Mouse (Mus musculus): Measurements from ENCODE around the gene Olfr71. TPM values are rescaled to one million over a fixed set of nuclear protein-coding genes. Genes with fewer than 3 reads are reported as not detected.

Olfr71 gene
- total RNA-seq, 2 experiments from 2014 or later, result not detected

DNA sequence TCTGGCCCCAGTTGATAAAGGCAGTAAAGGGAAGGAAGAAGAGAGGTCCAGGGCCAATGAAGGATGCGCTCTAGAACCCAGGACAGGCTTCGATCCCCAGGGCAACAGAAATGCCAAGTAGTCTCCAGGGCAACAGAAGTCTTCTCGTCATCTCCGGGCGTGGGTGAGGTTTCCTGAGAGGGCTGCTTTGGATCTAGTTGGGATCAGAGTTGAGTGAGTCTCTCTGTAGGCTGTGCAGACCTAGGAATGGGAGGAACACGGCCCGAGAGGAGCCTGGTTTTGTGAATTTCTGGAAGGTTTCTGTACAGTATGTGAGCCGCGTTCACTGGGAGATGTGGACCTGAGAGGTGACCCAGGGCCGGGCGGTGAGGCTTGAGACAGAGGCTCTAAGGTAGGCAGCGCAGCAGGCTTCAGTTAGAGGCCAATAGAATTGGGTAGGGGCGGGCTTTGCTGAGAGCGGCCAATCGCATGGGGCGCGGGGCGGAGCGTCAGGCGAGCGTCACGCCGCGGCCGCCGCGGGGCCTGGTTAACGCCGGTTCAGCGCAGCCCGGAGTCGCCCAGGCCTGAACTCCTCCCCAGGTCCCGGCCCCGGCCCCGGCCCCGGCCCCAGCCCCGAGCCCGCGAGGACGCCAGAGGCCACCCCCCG, 41.1 kb downstream of the Olfr71 start, which contains the start of the genes Tmem8b and Fam221b:
Tmem8b (plus strand) TSS at position 190 of the 646 bp plus-strand sequence.
Fam221b (minus strand) TSS at position 364 of the 646 bp plus-strand sequence.
- peak; percentile 91 for DNase-seq
- intact Hi-C loops (cut with DNase I), result no loop called here

DNA sequence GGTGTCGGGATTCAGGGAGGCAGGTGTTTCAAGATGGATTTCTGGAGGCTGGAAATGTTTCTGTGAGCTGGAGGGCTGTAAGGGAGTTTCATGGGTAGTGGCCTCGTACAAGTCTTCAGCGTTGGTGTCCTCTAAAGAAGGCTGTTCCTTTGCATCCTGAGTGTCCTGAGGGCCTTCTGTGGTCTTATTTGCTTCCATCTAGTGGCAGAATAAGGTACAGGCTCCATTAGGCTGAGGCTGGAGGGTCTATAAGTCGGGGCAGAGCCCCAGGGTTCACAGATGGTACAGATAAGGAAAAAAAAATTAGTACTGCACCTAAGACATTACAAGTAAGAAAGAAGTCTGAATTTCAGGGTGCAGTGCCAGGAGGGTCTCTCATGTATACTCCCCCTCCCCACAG, 43.6 kb downstream of the Olfr71 start:
- intact Hi-C loops (cut with DNase I), result no loop called here
- DNase-seq, result no peak

DNA sequence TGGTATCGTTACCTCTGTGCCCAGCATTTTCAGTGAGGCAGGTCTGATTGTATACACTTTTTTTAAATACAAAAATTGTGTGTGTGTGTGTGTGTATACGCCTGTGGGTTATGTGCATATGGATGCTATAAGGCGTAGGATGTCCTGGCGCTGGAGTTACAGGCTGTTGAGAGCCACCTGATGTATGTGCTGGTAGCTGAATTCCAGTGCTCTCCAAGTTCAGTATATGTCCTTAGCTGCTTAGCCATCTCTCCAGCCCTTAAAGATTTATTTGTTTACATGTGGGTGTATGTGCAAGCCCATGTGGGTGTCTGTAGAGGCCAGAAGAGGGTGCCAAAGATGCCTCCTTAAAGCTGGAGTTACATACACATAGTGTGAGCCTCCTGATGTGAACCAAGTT, 52.9 kb downstream of the Olfr71 start:
- no peak for DNase-seq
- intact Hi-C loops (cut with DNase I), result no loop called here

DNA sequence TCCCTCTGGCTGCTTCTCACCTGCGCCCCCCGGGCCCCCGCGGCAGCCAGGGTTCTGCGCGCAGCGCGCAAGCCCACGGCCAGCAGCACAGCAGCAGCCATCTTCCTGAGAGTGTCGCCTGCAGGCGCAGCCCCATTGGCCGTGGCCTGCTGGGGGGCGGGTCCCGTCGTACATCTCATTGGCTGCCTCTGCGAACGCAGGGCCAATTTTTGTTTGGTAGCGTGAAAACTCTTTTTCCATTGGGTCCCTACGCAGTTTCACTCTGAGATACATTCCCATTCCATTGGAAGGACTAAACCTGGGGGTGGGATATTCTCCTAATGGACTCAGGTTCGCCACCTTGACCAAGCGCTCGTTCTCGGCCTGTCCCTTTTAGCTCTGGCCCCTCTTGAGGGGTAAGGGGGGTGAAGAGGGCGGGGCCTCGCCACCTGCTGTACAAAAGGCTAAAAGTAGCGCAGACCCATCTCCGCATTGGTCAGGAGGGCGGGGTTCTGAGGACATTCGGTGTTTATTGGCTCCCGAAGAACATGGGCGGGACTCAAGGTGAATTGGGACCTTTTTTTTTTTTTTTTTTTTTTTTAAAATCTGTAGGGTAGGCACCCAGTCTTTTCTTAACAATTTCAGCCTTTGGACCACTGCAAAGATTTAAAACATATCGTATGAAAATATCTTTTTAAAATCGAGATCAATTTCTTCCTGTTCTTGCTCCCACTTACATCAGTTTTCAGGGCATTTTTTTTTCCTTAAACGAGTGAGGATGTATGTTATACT, 53.5 kb downstream of the Olfr71 start, which contains the start of gene Hint2:
Hint2 (minus strand) TSS at position 128 of the 771 bp plus-strand sequence.
- intact Hi-C loops (cut with DNase I), result no loop called here
- DNase-seq, result peak; percentile 96

DNA sequence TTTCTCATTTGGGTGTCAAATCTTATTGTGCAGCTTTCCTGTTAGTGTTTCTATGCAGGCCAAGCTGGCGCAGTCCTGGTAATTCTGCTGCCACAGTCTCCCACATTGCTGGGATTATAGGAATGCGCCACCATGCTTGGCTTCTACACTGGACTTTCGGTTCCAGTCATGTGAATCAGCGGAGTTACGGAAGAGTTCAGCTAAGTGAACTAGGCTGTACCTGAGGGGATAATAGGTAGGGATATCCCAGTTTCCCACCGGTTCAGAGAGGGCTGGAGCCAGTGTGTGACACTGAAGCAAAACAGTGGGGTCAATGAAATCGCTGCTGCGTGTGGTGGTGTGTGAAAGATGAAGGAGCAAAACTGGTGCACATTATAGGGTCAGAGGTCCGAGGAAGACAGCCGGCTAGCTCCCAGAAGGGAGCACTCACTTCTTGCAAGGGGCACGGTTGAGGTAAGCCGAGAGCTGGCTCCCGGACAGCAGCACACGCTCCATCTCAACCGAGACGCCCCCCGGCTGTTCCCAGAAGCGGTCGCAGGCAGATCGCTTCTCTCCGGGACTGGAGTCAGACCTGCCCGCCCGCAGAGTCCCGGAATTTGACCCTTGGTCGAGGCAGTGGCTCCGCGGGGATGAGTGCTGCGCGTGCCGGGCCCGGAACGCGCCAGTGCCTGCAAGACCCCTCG, 54.3 kb downstream of the Olfr71 start:
- no peak for DNase-seq
- intact Hi-C loops (cut with DNase I), result no loop called here

Other genes with a start within 250 kb of the Olfr71 start
- not detected for gene Sit1, start 226.5 kb downstream of the Olfr71 start, total RNA-seq (2021)
- 10 to 100 TPM; 29.9 to 34.3 TPM for gene Ccdc107, start 217.4 kb downstream of the Olfr71 start, total RNA-seq (2021)
- 1 to 10 TPM; 3.6 to 3.8 TPM for gene Arhgef39, start 210.6 kb downstream of the Olfr71 start, total RNA-seq (2021)
- gene Car9, start 203.3 kb downstream of the Olfr71 start, total RNA-seq (2021), result under 1 TPM; 0.83 to 0.84 TPM
- 1 to 10 TPM; 4.7 to 5.2 TPM for gene Tpm2, start 186.5 kb downstream of the Olfr71 start, total RNA-seq (2021)
- 10 to 100 TPM; 63.2 to 67.5 TPM for gene Creb3, start 147.9 kb downstream of the Olfr71 start, total RNA-seq (2021)
- 10 to 100 TPM; 49.1 to 59.1 TPM for gene Tln1, start 147.6 kb downstream of the Olfr71 start, total RNA-seq (2021)
- 10 to 100 TPM; 47.1 to 54.1 TPM for gene Rgp1, start 131.5 kb downstream of the Olfr71 start, total RNA-seq (2021)
- 10 to 100 TPM; 63.9 to 71.7 TPM for gene Gba2, start 131.4 kb downstream of the Olfr71 start, total RNA-seq (2021)
- not detected for gene Msmp, start 125.8 kb downstream of the Olfr71 start, total RNA-seq (2021)
- 10 to 100 TPM; 56.5 to 65.2 TPM for gene Npr2, start 78.3 kb downstream of the Olfr71 start, total RNA-seq (2021)
- 1 to 10 TPM; 2.0 to 2.4 TPM for gene Spag8, start 56.7 kb downstream of the Olfr71 start, total RNA-seq (2021)
- 10 to 100 TPM; 21.1 to 23.9 TPM for gene Hint2, start 53.8 kb downstream of the Olfr71 start, total RNA-seq (2021)
- gene Tmem8b, start 41.3 kb downstream of the Olfr71 start, total RNA-seq (2021), result 10 to 100 TPM; 50.1 to 52.5 TPM
- gene Fam221b, start 41.1 kb downstream of the Olfr71 start, total RNA-seq (2021), result under 1 TPM; 0.88 to 0.93 TPM
- not detected for gene Olfr70, start 9.4 kb downstream of the Olfr71 start, total RNA-seq (2021)
- under 1 TPM; 0.64 to 0.70 TPM for gene Hrct1, start 16.9 kb upstream of the Olfr71 start, total RNA-seq (2021)
- under 1 TPM; 0.34 to 0.38 TPM for gene Spaar, start 19.8 kb upstream of the Olfr71 start, total RNA-seq (2021)
- gene Olfr159, start 60.8 kb upstream of the Olfr71 start, total RNA-seq (2021), result not detected
- not detected for gene Olfr156, start 113.6 kb upstream of the Olfr71 start, total RNA-seq (2021)
- not detected for gene Olfr157, start 129.9 kb upstream of the Olfr71 start, total RNA-seq (2021)
- gene Olfr155, start 141.3 kb upstream of the Olfr71 start, total RNA-seq (2021), result not detected
- gene Reck, start 165.3 kb upstream of the Olfr71 start, total RNA-seq (2021), result 1 to 10 TPM; 6.8 to 7.6 TPM
- gene Glipr2, start 247.1 kb upstream of the Olfr71 start, total RNA-seq (2021), result 10 to 100 TPM; 11.1 to 14.9 TPM